Mouse (Mus musculus): ENCODE data around the gene Ltbp4.

Ltbp4 gene

GRCm38 (mm10) chr7:27298033-27298610, 39.4 kb downstream of the Ltbp4 start:
- no peak for DNase-seq

GRCm38 (mm10) chr7:27296518-27296917, 41.0 kb downstream of the Ltbp4 start:
- no peak for DNase-seq

GRCm38 (mm10) chr7:27295956-27296355, 41.5 kb downstream of the Ltbp4 start:
- DNase-seq: no peak

GRCm38 (mm10) chr7:27291795-27292466, 45.6 kb downstream of the Ltbp4 start:
- DNase-seq: peak; percentile 45

GRCm38 (mm10) chr7:27290555-27290954, 46.9 kb downstream of the Ltbp4 start:
- no peak for DNase-seq

GRCm38 (mm10) chr7:27288732-27289131, 48.8 kb downstream of the Ltbp4 start:
- no peak for DNase-seq

GRCm38 (mm10) chr7:27285698-27286066, 51.8 kb downstream of the Ltbp4 start:
- DNase-seq: peak; percentile 80

- DNase-seq: peak; percentile 15
These were observed 52.4 kb downstream of the Ltbp4 start for GRCm38 (mm10) chr7:27284865-27285697.

GRCm38 (mm10) chr7:27282225-27282624, 55.3 kb downstream of the Ltbp4 start:
- DNase-seq: peak; percentile 61

- DNase-seq: no peak
These were observed 55.8 kb downstream of the Ltbp4 start for GRCm38 (mm10) chr7:27281717-27282116.

GRCm38 (mm10) chr7:27277191-27277590, 60.3 kb downstream of the Ltbp4 start:
- no peak for DNase-seq

GRCm38 (mm10) chr7:27276021-27276420, 61.5 kb downstream of the Ltbp4 start:
- no peak for DNase-seq

GRCm38 (mm10) chr7:27274916-27275315, 62.6 kb downstream of the Ltbp4 start:
- no peak for DNase-seq

- peak; percentile 19 for DNase-seq
These were observed 63.6 kb downstream of the Ltbp4 start for GRCm38 (mm10) chr7:27273739-27274351.

GRCm38 (mm10) chr7:27271423-27271822, 66.1 kb downstream of the Ltbp4 start:
- DNase-seq: no peak

- DNase-seq: no peak
These were observed 70.9 kb downstream of the Ltbp4 start for GRCm38 (mm10) chr7:27266515-27267128.

GRCm38 (mm10) chr7:27264761-27265160, 72.7 kb downstream of the Ltbp4 start:
- no peak for DNase-seq

- no peak for DNase-seq
These were observed 75.6 kb downstream of the Ltbp4 start for GRCm38 (mm10) chr7:27261888-27262287.

GRCm38 (mm10) chr7:27260856-27261255, 76.6 kb downstream of the Ltbp4 start:
- no peak for DNase-seq

- DNase-seq: no peak
These were observed 77.7 kb downstream of the Ltbp4 start for GRCm38 (mm10) chr7:27259771-27260170.

- DNase-seq: no peak
These were observed 78.2 kb downstream of the Ltbp4 start for GRCm38 (mm10) chr7:27259271-27259721.

GRCm38 (mm10) chr7:27258205-27258899, 79.1 kb downstream of the Ltbp4 start, which contains the start of gene Numbl:
TSS of gene Numbl (plus strand) at chr7:27258433.
- DNase-seq: peak; percentile 92
